Mouse (Mus musculus) adrenal gland, adult 2 months (tissue): ENCODE measurements around the gene Hat1. TPM values are rescaled to one million over a fixed set of nuclear protein-coding genes. Genes with fewer than 3 reads are reported as not detected.

Source experiments
- DNase-seq: peaks from one replicate; pipeline ENCODE4 v3.0.0; 2021
- polyA plus RNA-seq: library from polyadenylated mRNA; depleted of rRNA; stranded (reverse); fragments of >200 nt; gene quantifications from 2 replicates; pipeline ENCODE4 v1.2.3, GENCODE M21; 2012; rRNA removed
- total RNA-seq, 2 experiments: library from RNA; stranded (reverse); gene quantifications; 2 replicates each; pipeline ENCODE4 v1.2.3; 2021

The Hat1 gene
- total and polyA plus RNA-seq, 3 experiments: 0.66 to 28.1 (median 27.5) TPM

DNA sequence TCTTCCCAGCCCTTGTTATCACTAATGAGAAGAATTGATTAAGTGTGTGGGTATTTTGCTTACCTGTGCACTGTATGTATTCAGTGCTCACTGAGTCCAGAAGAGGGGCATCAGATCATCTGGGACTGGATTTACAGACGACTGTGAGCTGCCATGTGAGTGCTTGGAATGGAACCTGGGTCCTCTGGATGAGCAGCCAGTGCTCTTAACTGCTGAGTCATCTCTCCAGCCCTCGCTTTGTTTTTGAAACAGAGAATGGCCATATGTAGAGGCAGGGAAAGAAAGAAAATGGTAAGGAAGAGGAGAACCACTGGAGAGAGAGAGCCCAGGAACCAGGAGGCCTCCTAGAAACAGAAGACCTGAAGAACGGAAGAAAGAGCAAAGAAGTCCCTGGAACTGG lies 73.8 kb downstream of the Hat1 start:
- no peak for DNase-seq

DNA sequence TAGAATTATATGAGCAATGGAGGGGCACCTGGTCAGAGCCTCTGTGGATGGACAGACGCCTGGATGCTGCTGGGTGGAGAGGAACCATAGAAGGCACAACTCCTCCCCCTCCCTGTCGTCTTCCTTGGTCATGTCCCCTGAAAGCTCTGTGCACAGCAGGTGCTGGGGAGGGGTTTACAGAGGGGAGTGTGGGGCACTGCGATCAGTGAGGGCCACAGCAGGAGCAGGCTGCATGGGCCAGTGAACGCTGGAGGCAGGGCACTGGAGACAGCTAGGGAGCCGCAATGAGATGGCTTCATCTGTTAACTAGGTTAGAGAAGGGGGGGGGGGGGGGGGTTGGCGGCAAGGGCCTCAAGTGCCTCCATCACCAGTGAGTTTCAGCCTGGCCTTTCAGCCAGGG lies 77.3 kb downstream of the Hat1 start:
- no peak for DNase-seq

DNA sequence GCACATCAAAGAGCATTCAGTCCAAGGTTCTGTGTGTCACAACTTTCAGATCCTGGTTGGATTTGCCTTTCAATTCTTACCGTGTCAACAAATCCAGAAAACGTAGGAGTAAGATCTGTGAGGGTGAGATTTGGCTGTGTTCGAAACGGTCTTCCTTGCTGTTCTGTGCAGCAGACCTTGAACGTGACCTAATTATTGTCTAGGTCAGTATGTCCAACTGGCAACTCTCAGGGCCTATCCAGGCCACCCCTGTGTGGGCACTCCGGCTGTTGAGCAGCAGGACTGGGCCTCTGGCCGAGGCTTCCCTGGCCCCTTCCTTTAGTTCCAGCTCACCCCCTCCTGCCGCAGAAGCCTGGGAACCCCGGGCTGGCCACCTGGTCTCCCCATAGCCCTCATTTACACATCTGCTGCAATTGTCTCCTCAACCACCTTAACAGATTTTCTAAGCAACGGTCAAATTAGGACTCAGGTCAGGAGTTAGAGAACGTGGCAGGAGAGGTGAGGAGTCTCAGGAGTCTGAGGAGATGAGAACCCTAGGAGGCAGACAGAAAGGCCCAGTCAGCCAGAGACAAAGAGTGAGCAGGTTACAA lies 78.2 kb downstream of the Hat1 start:
- peak; percentile 54 for DNase-seq

DNA sequence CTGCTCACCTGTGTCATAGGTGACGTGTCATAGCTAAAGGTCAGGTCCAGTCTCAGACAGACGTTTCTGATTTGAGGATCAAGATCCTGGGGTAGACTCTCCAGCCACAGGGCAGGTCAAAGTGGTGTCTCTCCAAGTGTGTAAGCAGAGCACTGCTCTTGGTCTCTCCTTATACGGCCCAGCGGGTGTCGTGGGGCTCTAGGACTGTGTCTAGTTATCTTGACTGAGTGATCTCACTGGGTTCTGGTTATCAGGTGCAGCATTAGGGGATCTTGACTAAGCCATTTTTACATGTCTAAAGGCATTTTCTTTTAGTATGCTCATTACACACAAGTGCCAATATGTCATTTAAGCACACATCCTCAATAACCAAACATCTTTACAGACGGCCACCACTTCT lies 82.3 kb downstream of the Hat1 start:
- DNase-seq: no peak

DNA sequence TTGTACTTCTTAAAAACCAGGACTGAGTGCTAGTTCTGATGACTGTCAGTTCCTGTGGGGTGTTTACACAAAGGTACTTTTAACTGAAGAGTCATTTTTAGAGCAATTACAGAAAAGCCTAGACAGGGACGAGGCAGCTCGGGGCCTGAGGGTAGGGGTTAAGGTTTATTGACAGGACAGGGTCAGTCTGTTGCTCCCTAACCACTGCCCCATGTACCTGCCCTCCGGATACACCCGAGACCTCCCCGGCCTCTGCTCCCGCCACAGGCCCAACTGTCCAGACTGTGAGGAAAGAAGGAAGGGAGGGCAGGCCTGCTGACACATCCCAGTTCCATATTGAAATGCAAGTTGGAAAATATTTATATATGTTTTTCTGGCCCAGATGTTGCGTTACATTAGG lies 85.1 kb downstream of the Hat1 start:
- DNase-seq: no peak

DNA sequence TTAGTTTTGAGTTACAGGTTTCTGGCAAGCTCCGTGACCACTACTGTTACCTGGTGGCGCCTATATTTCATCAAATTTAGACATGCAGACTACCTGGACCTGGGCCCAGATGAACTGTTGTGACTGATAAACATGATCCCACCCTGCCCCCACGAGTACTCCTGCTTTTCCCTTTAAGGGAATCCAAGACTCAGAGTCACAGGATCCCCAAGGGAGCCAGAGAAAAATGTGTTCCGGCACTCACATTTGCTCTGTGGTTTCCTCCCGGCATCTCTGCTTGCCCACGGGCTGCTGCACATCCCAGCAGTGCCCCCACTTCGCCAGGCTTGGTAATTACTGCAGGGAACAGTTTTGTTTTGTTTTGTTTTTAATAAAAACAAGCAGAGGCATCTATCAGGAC lies 85.6 kb downstream of the Hat1 start:
- DNase-seq: no peak

DNA sequence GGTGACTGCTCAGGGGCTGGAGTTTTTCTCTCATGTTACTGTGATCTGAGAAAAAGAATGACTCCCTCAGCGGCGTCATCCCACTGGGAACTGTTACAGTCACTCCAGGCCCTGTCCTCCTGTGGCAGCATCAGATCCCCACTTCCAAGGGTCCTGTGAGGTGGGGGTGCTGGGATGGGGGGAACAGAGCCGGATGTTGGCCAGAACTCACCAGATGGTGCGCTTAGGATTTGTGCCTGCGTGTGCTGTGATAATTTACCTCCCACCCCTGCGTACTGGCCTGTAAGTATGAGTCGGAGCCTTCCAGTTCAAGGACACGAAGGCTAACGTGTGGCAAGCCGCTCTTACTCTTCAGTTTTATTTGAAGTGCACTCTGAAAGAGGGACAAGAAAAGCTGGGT lies 86.6 kb downstream of the Hat1 start:
- no peak for DNase-seq

DNA sequence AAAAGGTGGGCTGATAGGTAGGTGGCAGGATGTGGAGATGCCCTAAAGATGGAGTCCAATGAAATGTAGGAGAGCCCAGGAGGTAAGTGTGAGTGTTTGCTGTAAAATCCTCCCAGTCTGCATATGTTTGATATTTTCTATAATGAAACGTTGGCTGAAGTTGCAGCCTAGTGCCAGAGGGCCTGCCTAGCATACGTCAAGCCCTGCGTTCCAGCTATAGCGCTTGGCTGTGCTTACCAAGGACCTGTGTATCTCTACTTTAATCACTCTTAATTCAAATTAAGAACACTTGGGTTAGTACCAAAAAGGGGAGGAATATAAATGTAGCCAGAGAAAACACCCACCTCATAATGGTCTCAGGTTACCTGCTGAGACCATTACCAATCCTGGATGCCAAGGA lies 87.0 kb downstream of the Hat1 start:
- DNase-seq: no peak

DNA sequence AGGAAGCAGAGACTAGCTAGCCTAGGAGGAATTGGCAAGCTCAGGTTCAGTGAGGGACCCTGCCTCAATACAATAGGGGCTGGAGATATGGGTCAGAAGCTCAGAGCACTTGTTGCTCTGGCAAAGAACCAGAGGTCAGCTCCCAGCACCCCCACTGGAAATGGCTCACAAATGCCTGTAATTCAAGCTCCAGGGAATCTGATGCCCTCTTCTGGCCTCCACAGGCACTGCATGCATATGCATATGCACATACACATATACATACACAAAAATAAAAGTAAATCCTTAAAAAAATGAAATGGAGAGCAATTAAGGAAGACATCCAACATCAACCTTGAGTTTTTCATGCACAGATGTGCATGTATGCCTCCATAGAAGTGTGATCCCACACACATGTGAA lies 89.0 kb downstream of the Hat1 start:
- DNase-seq: no peak

DNA sequence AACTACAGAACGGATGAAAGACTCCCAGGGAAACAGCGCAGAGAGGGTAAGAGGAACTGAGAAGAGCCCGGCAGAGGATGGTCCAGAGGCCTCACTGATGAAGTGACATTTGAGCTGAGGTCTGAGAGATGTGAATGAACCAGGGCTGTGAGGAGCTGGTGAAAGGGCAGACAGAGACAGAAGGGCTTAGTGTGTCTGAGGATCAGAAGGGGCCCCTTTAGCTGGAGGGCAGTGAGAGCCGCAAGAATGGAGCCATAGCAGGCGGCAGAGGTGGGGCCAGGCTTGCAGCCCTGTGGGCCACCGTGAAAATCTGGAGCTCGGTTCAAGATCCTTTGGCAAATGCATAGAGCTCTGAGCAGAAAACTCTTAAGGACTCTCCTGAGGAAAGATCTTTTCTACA lies 91.2 kb downstream of the Hat1 start:
- DNase-seq: no peak

DNA sequence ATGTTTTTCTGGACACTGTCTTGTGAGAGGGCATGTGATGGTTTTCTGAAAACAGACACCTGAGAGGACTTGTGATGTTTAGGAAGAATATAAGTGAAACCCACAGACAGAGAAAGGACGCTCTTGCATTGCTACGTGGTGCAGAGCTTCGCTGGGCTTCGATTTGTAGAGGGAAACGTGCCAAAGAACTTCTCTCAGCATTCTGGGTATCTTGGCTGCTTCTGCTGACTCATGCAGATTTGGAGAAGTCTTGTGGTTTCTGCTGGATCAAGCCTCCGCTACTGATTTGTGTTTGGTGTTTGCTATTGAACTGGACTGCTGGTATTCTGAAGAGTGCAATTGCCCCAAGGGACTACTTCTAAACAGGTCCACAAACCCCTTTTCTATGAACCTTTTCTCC lies 93.1 kb downstream of the Hat1 start:
- DNase-seq: no peak

DNA sequence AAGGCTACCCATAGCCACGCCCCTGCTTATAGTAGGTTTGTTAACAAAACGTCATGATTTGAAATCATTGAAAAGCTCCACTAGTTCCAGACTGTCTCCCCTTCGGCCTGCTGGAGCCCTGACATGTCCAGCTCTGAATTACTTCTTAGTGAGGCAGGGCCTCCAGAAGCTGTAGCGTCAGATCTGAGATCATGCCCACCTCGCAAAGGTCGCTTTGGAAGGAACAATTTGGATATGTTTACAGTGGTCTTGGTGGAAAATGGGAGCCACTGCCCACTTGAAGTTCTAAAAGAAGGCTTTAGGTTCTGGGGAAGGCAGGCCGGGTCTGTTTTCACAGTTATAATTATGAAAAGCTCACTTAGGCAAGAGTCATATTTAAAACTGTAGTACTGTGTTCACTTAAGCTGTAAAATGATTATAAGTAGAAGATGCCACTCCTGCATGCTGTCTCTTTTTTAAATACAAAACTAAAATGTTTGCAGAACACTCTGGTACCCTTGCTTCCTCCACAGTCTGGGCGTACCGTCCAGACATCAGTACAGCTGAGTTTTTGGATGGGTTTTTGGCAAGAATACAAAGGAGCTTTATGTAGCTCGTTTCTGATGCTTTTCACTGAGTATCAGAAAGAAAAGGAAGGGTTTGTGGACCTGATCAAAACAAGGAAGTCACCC lies 94.4 kb downstream of the Hat1 start:
- DNase-seq: no peak

DNA sequence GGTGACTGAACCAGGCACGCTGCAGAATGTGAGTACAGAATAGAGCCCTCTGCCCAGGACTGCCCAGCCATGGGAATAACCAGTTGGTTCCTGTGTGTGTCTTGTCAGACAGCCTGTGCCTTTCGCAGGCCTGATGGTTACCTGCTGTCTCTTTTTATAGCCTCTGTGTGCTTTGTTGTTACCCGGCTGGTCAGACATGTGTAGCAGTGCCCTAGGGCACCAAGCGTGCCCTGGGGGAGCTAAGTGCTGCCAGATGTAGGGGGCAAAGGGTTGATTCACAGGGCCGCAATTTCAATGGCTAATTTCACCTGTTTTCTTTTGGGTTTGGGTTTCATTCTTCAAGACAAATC lies 94.9 kb downstream of the Hat1 start:
- DNase-seq: no peak

Other genes with a start within 250 kb of the Hat1 start
- gene Dync1i2, start 177.3 kb upstream of the Hat1 start, total RNA-seq: 100 to 1,000 TPM in 1 of 2 experiments, 10 to 100 TPM in 1; 93.0 to 102 TPM
- gene Dync1i2, start 177.3 kb upstream of the Hat1 start, polyA plus RNA-seq: 3.1 and 4.8 TPM in 2 replicates
- gene Slc25a12, start 21.2 kb upstream of the Hat1 start, total RNA-seq: 10 to 100 TPM; 60.7 to 74.1 TPM
- 32.8 and 46.3 TPM in 2 replicates for gene Slc25a12, start 21.2 kb upstream of the Hat1 start, polyA plus RNA-seq
- gene Metap1d, start 64.3 kb downstream of the Hat1 start, total RNA-seq: 10 to 100 TPM; 28.7 to 29.2 TPM
- gene Metap1d, start 64.3 kb downstream of the Hat1 start, polyA plus RNA-seq: 6.7 and 7.4 TPM in 2 replicates
- under 1 TPM; 0.14 to 0.31 TPM for gene Dlx1, start 139.2 kb downstream of the Hat1 start, total RNA-seq
- 0.26 and 1.2 TPM in 2 replicates for gene Dlx1, start 139.2 kb downstream of the Hat1 start, polyA plus RNA-seq
- gene Dlx2, start 157.8 kb downstream of the Hat1 start, total RNA-seq: under 1 TPM; 0.26 to 0.28 TPM
- 0.54 and 0.80 TPM in 2 replicates for gene Dlx2, start 157.8 kb downstream of the Hat1 start, polyA plus RNA-seq